Mouse (Mus musculus) kidney, embryonic 16.5 days (tissue): ENCODE measurements at regions not wholly inside any gene's neighbourhood (a gene's known extent, or its start where the extent isn't known, plus 50 kb on each side); places are given as distances from the start of the nearest gene placed in this dataset.
"Not testable (repeated sequence)": the region's sequence is repeated elsewhere in the genome, so short reads cannot be mapped to it uniquely, and the experiment has no call there.

Source experiments
- ATAC-seq: fragments of 200-750 bp; cut with Nextera tagmentation; 2 replicates; pipeline ENCODE4 v1.8.0; 2017; ENCODE audit warnings: moderate TSS enrichment; ENCODE audit not compliant: low FRiP score, low TSS enrichment
- H3K27ac ChIP-seq: fragments of 300-500 bp; sonication (generic); 2 replicates; pipeline ENCODE4 v1.5.1; 2014; ENCODE audit warnings: low read length
- H3K27me3 ChIP-seq: fragments of 300-500 bp; sonication (generic); 2 replicates; pipeline ENCODE4 v1.6.1; 2014; ENCODE audit warnings: low read length, control low read depth, mixed read lengths; ENCODE audit not compliant: insufficient read depth
- H3K36me3 ChIP-seq: fragments of 300-500 bp; sonication (generic); 2 replicates; pipeline ENCODE4 v1.6.1; 2014; ENCODE audit warnings: low read length, control low read depth, mixed read lengths; ENCODE audit not compliant: insufficient read depth
- H3K4me1 ChIP-seq: fragments of 300-500 bp; sonication (generic); 2 replicates; pipeline ENCODE4 v1.6.1; 2014; ENCODE audit warnings: low read length, control low read depth, mixed read lengths; ENCODE audit not compliant: insufficient read depth
- H3K4me2 ChIP-seq: fragments of 300-500 bp; sonication (generic); replicated peaks from 2 replicates; pipeline ENCODE4 v1.6.1; 2014; ENCODE audit warnings: low read depth, low read length
- H3K4me3 ChIP-seq: fragments of 300-500 bp; sonication (generic); 2 replicates; pipeline ENCODE4 v1.5.1; 2014; ENCODE audit warnings: mild to moderate bottlenecking, low read length
- H3K9ac ChIP-seq: fragments of 300-500 bp; sonication (generic); replicated peaks from 2 replicates; pipeline ENCODE4 v1.6.1; 2014; ENCODE audit warnings: low read length
- H3K9me3 ChIP-seq: fragments of 300-500 bp; sonication (generic); 2 replicates; pipeline ENCODE4 v1.6.1; 2016; ENCODE audit warnings: low read length, control low read depth
- WGBS: fragments of 180-500 bp; shearing (Covaris S2); extraction: QIAGEN DNeasy Blood & Tissue Kit; methylation state at CpG from one replicate; pipeline ENCODE4 v1.1.7; 2014; 5-methylcytosine and 5-hydroxymethylcytosine counted together

DNA sequence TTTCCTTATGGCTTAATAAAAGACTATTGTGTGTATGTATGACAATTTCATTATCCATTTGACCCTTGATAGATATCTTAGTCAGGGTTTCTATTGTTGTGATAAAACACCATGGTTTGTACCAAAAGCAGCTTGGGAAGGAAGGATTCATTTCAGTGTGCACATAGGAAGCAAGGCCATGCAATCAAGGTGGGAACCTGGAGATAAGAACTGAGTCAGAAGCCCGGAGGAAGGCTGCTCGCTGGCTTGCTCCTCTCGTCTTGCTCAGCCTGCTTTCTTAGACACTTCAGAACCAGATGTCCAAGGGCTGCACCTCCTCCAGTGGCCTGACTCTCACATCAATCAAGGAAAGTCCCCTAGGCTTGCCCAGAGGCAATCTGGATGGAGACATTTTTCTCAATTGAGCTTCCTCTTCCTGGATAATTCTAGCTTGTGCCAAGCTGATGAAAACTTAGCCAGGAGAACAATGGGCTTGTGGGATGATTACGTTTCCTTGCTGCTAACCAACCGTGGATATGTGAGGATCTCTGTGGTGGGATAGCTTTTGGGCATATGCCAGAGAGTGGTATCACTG, 117.6 kb upstream of the Slc38a2 start:
- Histone ChIP-seq H3K36me3 (no peaks in the 10 kb centered on the region), H3K9me3 (peaks cover under 1% of the 10 kb centered on the region; the same call in 1 of the 2 replicates), H3K4me2 (no peak overlapping the region), H3K4me1 (no peaks in the 10 kb centered on the region), H3K27me3 (no peaks in the 10 kb centered on the region), H3K4me3 (no peak overlapping the region), H3K27ac (no peak overlapping the region), H3K9ac (no peak overlapping the region)
- no peak for ATAC-seq
- 69% methylated on average over 5 of the region's 5 CpGs for WGBS

DNA sequence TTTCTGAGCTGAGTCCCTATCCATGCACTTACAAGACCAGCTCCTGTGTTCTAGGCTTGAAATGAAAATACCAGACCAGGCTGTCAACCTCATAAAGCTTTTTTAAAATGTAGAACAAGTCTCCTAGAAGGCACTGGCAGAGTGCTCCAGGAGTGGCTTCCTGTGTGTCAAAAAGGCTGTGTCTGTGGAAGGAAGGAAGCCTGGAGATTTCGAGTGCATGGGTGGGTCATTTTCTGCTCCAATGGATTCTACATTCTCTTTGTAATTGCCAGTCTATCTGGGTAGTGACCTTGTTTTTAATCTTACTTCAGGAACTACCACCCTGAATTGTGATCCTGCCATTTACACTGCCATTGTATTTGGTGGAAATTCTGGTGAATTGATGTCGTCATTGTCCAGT, 113.9 kb upstream of the Slc38a2 start:
- Histone ChIP-seq H3K9ac (no peak overlapping the region), H3K27me3 (no peaks in the 10 kb centered on the region), H3K27ac (peak overlapping the region; percentile 24; the same call in 1 of the 2 replicates), H3K4me1 (no peaks in the 10 kb centered on the region), H3K4me3 (no peak overlapping the region), H3K9me3 (peaks cover 4% of the 10 kb centered on the region; the same call in 1 of the 2 replicates), H3K4me2 (no peak overlapping the region), H3K36me3 (no peaks in the 10 kb centered on the region)
- no peak for ATAC-seq
- WGBS, result 61% methylated on average over 2 of the region's 2 CpGs

DNA sequence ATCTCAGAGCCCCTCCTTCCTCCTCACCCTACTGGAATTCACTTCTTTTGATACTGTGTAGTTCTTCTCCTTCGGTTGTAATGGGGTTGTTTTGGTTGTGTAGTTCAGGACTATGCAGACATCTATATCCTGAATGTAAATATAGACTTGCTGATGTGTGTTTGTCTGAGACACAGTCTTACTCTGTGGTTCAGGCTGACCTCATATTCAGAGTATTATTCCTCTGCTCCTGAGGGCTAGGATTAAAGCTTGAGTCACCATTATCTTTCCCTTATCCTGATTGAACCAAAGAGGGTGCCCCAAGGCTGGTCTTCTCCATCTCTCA, 103.2 kb upstream of the Slc38a2 start:
- Histone ChIP-seq H3K27ac (no peak overlapping the region), H3K36me3 (no peaks in the 10 kb centered on the region), H3K9me3 (no peaks in the 10 kb centered on the region), H3K9ac (no peak overlapping the region), H3K4me2 (no peak overlapping the region), H3K4me1 (no peaks in the 10 kb centered on the region; the same call in 1 of the 2 replicates), H3K27me3 (no peaks in the 10 kb centered on the region), H3K4me3 (no peak overlapping the region)
- 59% methylated on average over 1 of the region's 1 CpGs for whole genome bisulfite sequencing
- ATAC-seq, result no peak

DNA sequence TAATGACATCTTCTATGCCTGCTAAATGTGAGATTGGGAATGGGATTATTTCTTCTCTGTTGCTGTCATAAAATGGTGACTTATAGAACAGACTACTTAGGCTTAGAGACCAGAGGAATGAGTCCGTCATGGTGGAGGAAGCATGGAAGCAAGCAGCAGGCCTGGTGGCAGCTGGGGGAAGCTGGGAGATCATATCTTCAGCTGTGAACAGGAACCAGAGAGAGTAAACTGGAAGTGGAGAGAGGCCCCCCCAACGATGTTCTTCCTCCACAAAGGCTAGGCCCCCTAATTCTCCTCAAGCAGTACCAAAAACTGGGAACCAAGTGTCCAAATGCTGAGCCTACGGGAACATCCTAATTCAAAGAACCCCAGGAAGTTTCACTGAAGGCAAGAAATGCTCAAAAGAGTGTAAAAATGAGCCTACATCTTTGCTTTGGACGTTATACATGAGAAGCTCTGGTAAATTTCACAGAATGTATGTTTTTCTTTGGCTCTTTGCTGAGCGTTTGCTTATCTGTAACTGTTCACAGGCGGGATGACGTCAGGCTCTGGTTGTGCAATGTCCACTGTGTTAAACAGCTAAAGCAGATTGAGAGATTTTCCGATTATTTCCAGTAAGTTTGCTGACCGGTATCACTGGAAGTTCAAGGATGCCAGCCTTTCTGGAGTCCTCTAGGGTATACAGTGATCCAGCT, 102.7 kb upstream of the Slc38a2 start:
- H3K36me3 ChIP-seq, result no peaks in the 10 kb centered on the region
- no peaks in the 10 kb centered on the region for H3K9me3 ChIP-seq
- H3K4me2 ChIP-seq, result no peak overlapping the region
- H3K4me1 ChIP-seq, result no peaks in the 10 kb centered on the region; the same call in 1 of the 2 replicates
- no peak overlapping the region for H3K27ac ChIP-seq
- no peaks in the 10 kb centered on the region for H3K27me3 ChIP-seq
- WGBS, result 68% methylated on average over 9 of the region's 9 CpGs
- no peak overlapping the region for H3K4me3 ChIP-seq
- no peak overlapping the region for H3K9ac ChIP-seq
- ATAC-seq, result no peak

DNA sequence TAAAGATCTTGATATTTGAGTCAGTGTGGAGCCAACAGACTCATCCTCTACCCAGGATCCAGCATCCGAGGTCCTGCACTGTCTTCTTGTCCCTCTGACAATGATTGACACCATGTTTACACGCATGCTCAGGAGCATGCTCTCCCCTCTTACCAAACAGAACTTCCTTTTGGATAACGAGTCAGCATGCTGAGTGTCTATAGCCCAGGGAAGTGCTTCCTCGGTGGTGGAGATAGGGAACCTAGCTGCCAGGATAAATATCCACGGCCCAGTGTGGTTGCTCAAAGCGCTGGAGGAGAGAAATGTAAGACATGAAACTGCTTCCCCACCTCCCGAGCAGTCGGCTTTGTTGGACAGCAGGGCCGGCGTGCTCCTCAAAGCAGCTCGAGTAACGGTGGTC, 99.7 kb upstream of the Slc38a2 start:
- Histone ChIP-seq H3K27ac (no peak overlapping the region), H3K4me2 (no peak overlapping the region), H3K9ac (no peak overlapping the region), H3K27me3 (no peaks in the 10 kb centered on the region), H3K4me3 (no peak overlapping the region), H3K4me1 (no peaks in the 10 kb centered on the region; the same call in 1 of the 2 replicates), H3K9me3 (no peaks in the 10 kb centered on the region), H3K36me3 (no peaks in the 10 kb centered on the region)
- ATAC-seq, result no peak
- 66% methylated on average over 12 of the region's 12 CpGs for WGBS

DNA sequence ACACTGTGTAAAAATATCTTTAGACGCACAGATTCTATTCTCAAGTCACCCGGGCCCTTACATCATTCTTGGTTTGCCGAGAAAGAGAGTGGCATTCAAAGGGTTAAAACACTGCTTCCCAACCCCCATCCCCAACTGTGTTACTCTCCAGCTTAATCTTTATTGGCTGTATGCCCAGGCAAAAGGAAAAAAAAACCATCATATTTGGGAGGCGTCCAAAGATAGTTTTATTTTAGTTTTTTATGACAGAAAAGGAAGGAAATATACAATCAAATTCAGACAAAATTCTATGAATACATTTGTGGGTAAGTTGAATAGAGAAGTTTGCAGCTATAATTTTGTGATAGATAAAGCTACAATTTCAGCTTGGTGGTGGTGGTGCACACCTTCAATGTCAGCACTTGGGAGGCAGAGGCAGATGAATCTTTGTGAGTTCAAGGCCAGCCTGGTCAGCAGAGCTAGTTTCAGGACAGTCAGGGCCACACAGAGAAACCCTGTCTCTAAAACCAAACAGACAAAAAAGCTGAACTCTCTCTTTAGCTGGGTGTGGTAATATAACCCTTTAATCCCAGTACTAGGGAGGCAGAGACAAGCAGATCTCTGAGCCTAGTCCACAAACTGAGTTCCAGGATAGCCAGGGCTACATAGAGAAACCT, 98.2 kb upstream of the Slc38a2 start:
- Histone ChIP-seq H3K4me2 (no peak overlapping the region), H3K36me3 (no peaks in the 10 kb centered on the region), H3K9me3 (no peaks in the 10 kb centered on the region), H3K27ac (peak overlapping the region; percentile 56; the same call in 1 of the 2 replicates), H3K4me1 (no peaks in the 10 kb centered on the region; the same call in 1 of the 2 replicates), H3K9ac (no peak overlapping the region), H3K4me3 (no peak overlapping the region), H3K27me3 (no peaks in the 10 kb centered on the region)
- WGBS, result 65% methylated on average over 4 of the region's 4 CpGs
- ATAC-seq, result no peak

DNA sequence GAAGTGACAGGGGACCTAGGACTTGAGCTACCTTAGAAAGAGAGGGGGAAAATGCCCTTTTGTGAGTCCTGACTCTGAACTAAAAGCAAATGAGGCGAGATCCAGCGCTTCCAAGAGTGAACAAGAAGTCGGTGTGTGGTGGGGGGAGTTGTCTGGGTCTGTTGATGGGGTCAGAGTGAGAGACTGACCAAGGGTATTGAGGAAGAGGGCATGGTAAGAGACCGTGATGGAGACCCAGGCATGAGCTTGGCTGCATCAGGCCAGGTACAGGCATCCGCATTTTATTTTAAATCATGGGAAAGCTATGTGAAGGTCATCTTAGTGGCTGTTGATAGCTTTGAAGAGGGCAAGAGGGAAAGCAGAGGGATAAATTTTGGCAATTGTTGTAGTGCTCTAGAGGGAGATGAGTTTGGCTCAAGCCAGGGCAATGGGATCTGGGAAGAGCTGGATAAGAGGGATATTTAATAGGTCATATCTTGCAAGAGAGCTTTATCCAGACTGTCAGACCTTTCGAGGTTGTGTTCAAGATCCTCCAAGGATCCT, 94.7 kb upstream of the Slc38a2 start:
- WGBS, result 87% methylated on average over 6 of the region's 6 CpGs
- no peaks in the 10 kb centered on the region for H3K27me3 ChIP-seq
- H3K9ac ChIP-seq, result no peak overlapping the region
- no peak overlapping the region for H3K4me3 ChIP-seq
- H3K27ac ChIP-seq, result no peak overlapping the region
- no peaks in the 10 kb centered on the region for H3K36me3 ChIP-seq
- H3K4me2 ChIP-seq, result no peak overlapping the region
- no peaks in the 10 kb centered on the region; the same call in 1 of the 2 replicates for H3K4me1 ChIP-seq
- no peak for ATAC-seq
- H3K9me3 ChIP-seq, result no peaks in the 10 kb centered on the region

DNA sequence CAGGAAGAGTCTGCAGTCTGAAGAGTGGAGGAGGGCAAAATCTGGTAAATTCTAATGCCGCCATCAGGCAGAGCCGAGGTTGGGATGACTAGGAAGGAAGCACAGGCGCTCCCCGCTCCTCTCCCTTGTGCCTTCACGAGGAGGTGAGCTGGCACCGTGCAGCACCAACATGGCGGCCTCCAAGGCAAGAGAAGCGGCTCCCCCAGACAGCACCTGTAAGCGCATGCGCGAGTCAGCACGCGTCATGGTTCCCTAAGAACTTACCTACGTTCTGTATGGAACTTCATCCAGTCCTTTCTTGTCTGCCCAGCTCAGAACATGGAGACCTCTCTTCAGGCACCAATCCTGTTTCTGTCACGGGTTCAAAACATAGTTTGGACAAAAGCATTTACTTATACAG, 93.7 kb upstream of the Slc38a2 start:
- WGBS, result 98% methylated on average over 15 of the region's 15 CpGs
- Histone ChIP-seq H3K9me3 (no peaks in the 10 kb centered on the region), H3K9ac (no peak overlapping the region), H3K4me2 (no peak overlapping the region), H3K27me3 (no peaks in the 10 kb centered on the region), H3K27ac (no peak overlapping the region), H3K36me3 (no peaks in the 10 kb centered on the region), H3K4me3 (no peak overlapping the region), H3K4me1 (no peaks in the 10 kb centered on the region; the same call in 1 of the 2 replicates)
- ATAC-seq, result no peak

DNA sequence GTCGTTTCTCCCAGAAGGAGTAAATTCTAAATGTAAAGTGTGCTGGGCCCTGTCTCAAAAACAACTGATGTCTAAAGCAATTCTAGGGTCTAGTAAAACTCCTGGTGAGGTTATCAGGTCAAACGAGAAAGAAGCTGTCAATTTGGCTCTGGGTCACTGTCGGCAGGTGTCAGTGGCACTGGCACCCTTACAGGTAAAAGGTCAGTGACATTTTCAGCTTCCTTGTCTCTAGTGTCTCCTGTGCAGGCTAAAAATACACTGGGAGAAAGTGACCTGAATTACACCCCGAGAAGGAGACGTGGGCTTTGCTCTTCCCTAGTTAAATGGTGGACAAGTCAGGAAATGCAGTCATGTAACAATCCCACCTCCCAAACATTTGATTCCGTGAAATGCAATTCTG, 91.8 kb upstream of the Slc38a2 start:
- ATAC-seq, result no peak
- H3K9me3 ChIP-seq, result no peaks in the 10 kb centered on the region; the same call in 1 of the 2 replicates
- no peak overlapping the region for H3K9ac ChIP-seq
- 70% methylated on average over 6 of the region's 6 CpGs for WGBS
- H3K36me3 ChIP-seq, result no peaks in the 10 kb centered on the region
- no peak overlapping the region for H3K4me3 ChIP-seq
- H3K4me1 ChIP-seq, result no peaks in the 10 kb centered on the region
- no peaks in the 10 kb centered on the region for H3K27me3 ChIP-seq
- H3K4me2 ChIP-seq, result no peak overlapping the region
- no peak overlapping the region for H3K27ac ChIP-seq

DNA sequence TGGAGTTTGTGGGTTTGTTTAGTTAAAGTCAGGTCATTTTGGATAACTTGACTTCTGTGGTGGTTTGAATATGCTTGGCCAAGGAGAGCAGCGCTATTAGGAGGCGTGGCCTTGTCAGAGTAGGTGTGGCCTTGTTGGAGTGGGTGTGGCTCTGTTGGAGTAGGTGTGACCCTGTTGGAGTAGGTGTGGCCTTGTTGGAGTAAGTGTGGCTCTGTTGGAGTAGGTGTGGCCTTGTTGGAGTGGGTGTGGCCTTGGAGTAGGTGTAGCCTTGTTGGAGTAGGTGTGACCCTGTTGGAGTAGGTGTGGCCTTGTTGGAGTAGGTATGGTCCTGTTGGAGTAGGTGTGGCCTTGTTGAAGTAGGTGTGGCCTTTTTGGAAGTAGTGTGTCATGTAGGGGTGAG, 88.4 kb upstream of the Slc38a2 start:
- H3K4me3 ChIP-seq, H3K27me3 ChIP-seq, H3K9ac ChIP-seq, H3K4me1 ChIP-seq, H3K4me2 ChIP-seq, ATAC-seq, H3K27ac ChIP-seq, H3K9me3 ChIP-seq, H3K36me3 ChIP-seq: not testable (repeated sequence)
- WGBS, result 96% methylated on average over 2 of the region's 2 CpGs
